Mouse (Mus musculus) olfactory bulb, adult 2 months (tissue): ENCODE measurements at regions not wholly inside any gene's neighbourhood (a gene's known extent, or its start where the extent isn't known, plus 50 kb on each side); places are given as distances from the start of the nearest gene placed in this dataset.

Experiments
- CTCF ChIP-seq: fragments of 200-500 bp; IDR thresholded peaks from 2 replicates; pipeline ENCODE4 v1.5.1; 2012; ENCODE audit warnings: low read depth, mild to moderate bottlenecking, low read length, moderate library complexity; ENCODE audit not compliant: insufficient read depth
- POLR2A ChIP-seq: fragments of 200-500 bp; IDR thresholded peaks from 2 replicates; pipeline ENCODE4 v1.6.1; 2012; ENCODE audit warnings: mild to moderate bottlenecking, low read depth, low read length, moderate library complexity; ENCODE audit not compliant: insufficient read depth

- no peak for TF ChIP-seq POLR2A
- TF ChIP-seq CTCF, result no peak
Observed at GRCm38 (mm10) chr8:92058953-92059352, 257.1 kb upstream of the Irx3 start.
